Mouse (Mus musculus) thymus, adult 2 months (tissue): Measurements from ENCODE around the gene Senp7. TPM values are rescaled to one million over a fixed set of nuclear protein-coding genes. Genes with fewer than 3 reads are reported as not detected.

ENCODE experiments used
- DNase-seq: peaks from one replicate; pipeline ENCODE4 v3.0.0; 2021
- H3K27ac ChIP-seq: fragments of 200-500 bp; 2 replicates; pipeline ENCODE4 v1.5.1; 2012; ENCODE audit warnings: low read length, control low read depth; ENCODE audit not compliant: control insufficient read depth, insufficient read depth
- H3K27me3 ChIP-seq: fragments of 200-500 bp; 2 replicates; pipeline ENCODE4 v1.6.1; 2012; ENCODE audit warnings: mild to moderate bottlenecking, low read length, moderate library complexity, mixed read lengths; ENCODE audit not compliant: control insufficient read depth, insufficient read depth
- H3K36me3 ChIP-seq: fragments of 200-500 bp; 2 replicates; pipeline ENCODE4 v1.6.1; 2012; ENCODE audit warnings: mild to moderate bottlenecking, low read length, moderate library complexity; ENCODE audit not compliant: control insufficient read depth, insufficient read depth
- H3K4me1 ChIP-seq: fragments of 200-500 bp; replicated peaks from 2 replicates; pipeline ENCODE4 v1.6.1; 2012; ENCODE audit warnings: low read length; ENCODE audit not compliant: control insufficient read depth, insufficient read depth
- H3K4me3 ChIP-seq: fragments of 200-500 bp; 2 replicates; pipeline ENCODE4 v1.5.1; 2012; ENCODE audit warnings: mild to moderate bottlenecking, low read length, control low read depth, moderate library complexity; ENCODE audit not compliant: control insufficient read depth, insufficient read depth
- CTCF ChIP-seq: fragments of 200-500 bp; IDR thresholded peaks from 2 replicates; pipeline ENCODE4 v1.5.1; 2012; ENCODE audit warnings: mild to moderate bottlenecking, control low read depth, low read length, moderate library complexity, borderline replicate concordance; ENCODE audit not compliant: control insufficient read depth, poor library complexity, insufficient read depth; ENCODE audit errors: extremely low read depth
- POLR2A ChIP-seq: fragments of 200-500 bp; IDR thresholded peaks from 2 replicates; pipeline ENCODE4 v1.6.1; 2012; ENCODE audit warnings: mild to moderate bottlenecking, low read length, control low read depth, moderate library complexity; ENCODE audit not compliant: control insufficient read depth, poor library complexity, insufficient read depth; ENCODE audit errors: extremely low read depth
- WGBS: fragments of 180-500 bp; shearing (Covaris S2); methylation state at CpG from one replicate; pipeline ENCODE4 v1.1.7; 2018; 5-methylcytosine and 5-hydroxymethylcytosine counted together
- polyA plus RNA-seq: library from polyadenylated mRNA; depleted of rRNA; stranded (reverse); fragments of >200 nt; gene quantifications from 2 replicates; pipeline ENCODE4 v1.2.3, GENCODE M21; 2012

Gene Senp7
- polyA plus RNA-seq, 1 experiment: 14.1 TPM

DNA sequence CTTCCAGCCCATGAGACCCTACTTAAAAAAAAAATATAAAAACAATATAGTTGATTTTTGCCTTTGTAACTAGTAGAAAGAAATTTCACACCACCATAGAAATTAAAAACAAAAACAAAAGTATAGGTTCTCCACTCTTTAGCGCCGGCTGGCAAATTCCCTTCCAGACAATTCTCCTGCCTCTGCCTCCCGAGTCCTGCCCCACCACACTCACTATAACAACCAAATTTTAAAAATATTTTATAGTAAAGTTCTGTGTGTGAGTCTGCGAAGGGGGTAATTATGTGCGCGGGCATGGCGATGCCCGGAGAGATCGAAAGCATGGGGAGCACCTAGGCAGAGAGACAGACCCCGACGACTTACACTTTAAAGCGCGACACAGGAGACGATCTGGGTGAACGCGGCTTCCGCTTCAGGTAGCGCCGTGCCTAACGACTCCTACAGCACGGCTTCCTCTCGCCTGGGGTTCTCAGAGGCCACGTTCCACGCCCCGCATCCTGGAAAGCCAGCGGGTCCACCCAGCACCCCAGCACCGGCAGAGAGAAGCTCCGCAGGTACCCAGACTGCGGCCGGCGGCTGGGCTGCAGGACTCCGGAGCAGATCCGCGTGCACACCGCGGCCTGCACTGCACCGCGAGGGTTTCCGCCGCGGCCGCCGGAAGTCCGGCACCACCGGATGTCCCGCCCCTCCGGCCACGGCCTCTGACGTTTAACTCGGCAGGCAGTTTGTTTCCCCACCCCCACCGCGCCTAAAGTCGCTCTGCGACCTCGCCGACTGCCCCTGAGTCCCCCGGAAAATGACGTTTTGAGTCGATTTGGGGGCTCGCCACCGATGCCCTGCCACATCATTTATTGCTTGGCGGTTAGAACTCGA, 10.8 kb upstream of the Senp7 start, which contains the start of gene Trmt10c:
Gene Trmt10c (minus strand): TSS at position 682 of the 873 bp plus-strand sequence.
- Histone ChIP-seq H3K4me3 (peak within 1 kb of the TSS; percentile 78), H3K36me3 (peaks cover 15% of the 10 kb centered on the region), H3K4me1 (peaks cover 5% of the 10 kb centered on the region; the same call in 1 of the 2 replicates), H3K27ac (peak within 1 kb of the TSS; percentile 72), H3K27me3 (no peaks in the 10 kb centered on the region)
- WGBS: under 1% methylated on average over 63 of the region's 63 CpGs
- TF ChIP-seq POLR2A (peak; percentile 63; the same call in 1 of the 2 replicates), CTCF (no peak; the same call in 1 of the 2 replicates)
- peak; percentile 92 for DNase-seq

DNA sequence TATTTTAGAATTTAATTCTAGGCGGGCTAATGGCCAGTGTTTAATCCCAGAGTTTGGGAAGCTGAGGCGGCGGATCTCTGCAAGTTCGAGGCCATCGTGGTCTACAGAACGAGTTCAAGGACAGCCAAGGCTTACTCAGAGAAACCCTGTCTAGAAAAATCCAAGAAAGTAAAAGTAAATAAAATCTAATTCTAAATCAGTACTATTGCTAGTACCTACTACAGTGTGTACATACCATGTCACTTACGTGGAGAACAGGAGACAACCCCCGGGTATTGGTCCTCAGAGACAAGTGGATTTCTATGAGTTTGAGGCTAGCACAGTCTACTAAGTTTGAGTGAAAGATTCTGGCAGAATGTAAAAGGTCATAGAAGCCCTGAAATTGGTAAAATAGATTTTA, 10.0 kb upstream of the Senp7 start:
- 32% methylated on average over 8 of the region's 8 CpGs for WGBS
- no peak for DNase-seq
- no peak for TF ChIP-seq CTCF
- TF ChIP-seq POLR2A: no peak
- no peaks in the 10 kb centered on the region for H3K27me3 ChIP-seq
- H3K4me3 ChIP-seq: peak overlapping the region; percentile 78
- H3K27ac ChIP-seq: peak overlapping the region; percentile 72
- peaks cover 15% of the 10 kb centered on the region for H3K36me3 ChIP-seq
- peaks cover 5% of the 10 kb centered on the region; the same call in 1 of the 2 replicates for H3K4me1 ChIP-seq

DNA sequence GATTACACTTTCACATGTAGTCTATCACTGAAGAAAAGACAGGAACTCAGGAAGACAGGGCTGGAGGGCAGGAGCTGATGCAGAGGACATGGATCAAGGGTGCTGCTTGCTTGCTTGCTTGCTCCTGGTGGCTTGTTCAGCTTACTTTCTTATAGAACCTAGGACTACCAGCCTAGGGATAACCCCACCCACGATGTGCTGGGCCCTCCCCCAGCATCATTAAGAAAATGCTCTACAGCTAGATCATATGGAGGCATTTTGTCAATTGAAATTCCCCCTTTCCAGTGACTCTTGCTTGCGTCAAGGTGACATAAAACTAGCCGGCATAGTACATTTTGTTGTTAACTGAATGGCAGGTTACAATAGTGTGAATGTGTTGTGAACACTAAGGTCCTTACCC, 7.8 kb downstream of the Senp7 start:
- no peak for TF ChIP-seq CTCF
- TF ChIP-seq POLR2A: no peak
- Histone ChIP-seq H3K27me3 (no peaks in the 10 kb centered on the region), H3K36me3 (no peaks in the 10 kb centered on the region), H3K4me3 (no peak overlapping the region), H3K27ac (no peak overlapping the region), H3K4me1 (no peaks in the 10 kb centered on the region)
- WGBS: 89% methylated on average over 3 of the region's 3 CpGs
- no peak for DNase-seq

DNA sequence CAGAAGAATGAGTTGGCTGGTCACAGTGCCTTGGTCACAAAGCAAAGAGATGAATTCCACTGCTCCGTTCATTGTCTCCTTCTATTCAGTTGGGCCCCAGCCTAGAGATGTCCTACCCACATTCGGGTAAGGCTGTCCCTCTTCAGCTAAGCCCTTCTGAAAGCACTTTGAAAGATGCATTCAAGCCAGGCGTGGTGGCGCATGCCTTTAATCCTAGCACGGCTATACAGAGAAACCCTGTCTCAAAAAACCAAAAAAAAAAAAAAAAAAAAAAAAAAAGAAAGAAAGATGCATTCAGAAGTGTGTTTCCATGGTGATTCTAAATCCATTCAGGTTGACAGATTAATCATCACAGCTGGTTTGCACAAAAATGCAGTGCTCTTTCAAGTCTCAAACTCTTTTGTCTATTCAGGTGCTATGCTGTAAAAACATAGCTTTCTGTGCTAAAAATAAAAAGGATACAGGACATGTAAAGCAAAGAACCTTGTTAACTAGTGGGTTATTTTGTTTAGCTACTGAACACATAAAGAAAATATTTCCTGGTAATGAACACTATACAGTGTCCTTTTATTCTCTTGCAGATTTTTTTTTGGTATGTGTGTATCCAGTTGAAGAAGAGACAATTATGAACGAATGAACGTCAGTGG, 8.9 kb downstream of the Senp7 start:
- Histone ChIP-seq H3K27me3 (no peaks in the 10 kb centered on the region), H3K4me3 (no peak overlapping the region), H3K4me1 (peaks cover 3% of the 10 kb centered on the region; the same call in 1 of the 2 replicates), H3K27ac (no peak overlapping the region), H3K36me3 (no peaks in the 10 kb centered on the region)
- 76% methylated on average over 7 of the region's 7 CpGs for WGBS
- no peak for DNase-seq
- no peak for TF ChIP-seq POLR2A
- no peak for TF ChIP-seq CTCF

DNA sequence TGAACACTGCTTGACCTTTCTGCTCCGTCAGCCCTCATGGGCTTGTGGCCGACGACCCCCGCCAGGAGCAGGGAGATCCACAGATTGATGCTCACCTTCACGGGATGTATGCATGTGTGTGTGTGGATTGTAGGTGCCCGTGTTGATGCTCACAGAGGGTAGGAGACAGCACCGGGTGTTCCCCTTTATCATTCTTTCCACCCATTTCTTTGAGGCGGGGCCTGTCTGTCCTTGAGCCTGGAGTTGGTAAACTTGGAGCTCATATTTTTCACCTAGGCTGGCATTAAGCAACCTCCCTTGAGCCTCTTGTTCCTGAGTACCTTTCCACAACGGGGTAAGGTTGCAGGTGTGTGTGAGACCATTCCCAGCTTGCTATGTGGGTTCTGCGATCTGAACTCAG, 10.0 kb downstream of the Senp7 start:
- TF ChIP-seq CTCF: no peak
- TF ChIP-seq POLR2A: no peak
- H3K27ac ChIP-seq: no peak overlapping the region
- no peaks in the 10 kb centered on the region for H3K27me3 ChIP-seq
- H3K4me1 ChIP-seq: peaks cover 3% of the 10 kb centered on the region; the same call in 1 of the 2 replicates
- no peak overlapping the region for H3K4me3 ChIP-seq
- H3K36me3 ChIP-seq: no peaks in the 10 kb centered on the region
- 93% methylated on average over 10 of the region's 10 CpGs for WGBS
- no peak for DNase-seq

DNA sequence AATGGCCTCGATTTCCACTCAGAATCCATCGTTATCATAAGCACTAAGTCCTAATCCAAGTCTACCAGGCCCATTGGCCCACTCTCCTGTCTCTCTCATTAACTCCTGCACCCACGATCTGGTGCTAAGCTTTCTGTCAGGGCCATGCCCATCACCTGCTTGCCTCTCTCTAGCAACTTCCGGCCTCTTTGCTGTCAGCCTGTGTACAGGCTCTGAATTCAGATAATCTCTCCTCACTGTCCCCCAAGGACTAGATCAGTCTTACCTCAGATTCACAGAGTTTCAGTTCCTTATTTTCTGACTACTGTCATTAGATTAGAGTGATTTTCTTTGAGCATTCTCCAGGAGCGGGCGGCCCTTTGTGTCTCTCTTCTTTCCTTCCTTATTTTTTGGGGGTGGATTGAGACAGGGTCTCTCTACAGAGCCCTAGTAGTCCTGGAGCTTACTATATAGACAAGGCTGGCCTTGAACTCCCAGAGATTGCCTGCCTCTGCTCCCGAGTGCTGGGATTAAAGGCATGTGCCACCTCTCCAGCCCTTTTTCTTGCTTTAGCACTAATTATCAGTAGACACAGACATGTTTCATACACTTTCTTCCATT, 14.0 kb downstream of the Senp7 start:
- WGBS: 50% methylated on average over 7 of the region's 7 CpGs

More for the DNA sequence above, 14.0 kb downstream of the Senp7 start:
- Histone ChIP-seq H3K27ac (no peak overlapping the region), H3K36me3 (no peaks in the 10 kb centered on the region), H3K4me3 (no peak overlapping the region), H3K4me1 (peaks cover 5% of the 10 kb centered on the region; the same call in 1 of the 2 replicates), H3K27me3 (no peaks in the 10 kb centered on the region)
- TF ChIP-seq CTCF (no peak), POLR2A (no peak)
- no peak for DNase-seq
